Mouse (Mus musculus) bone marrow macrophage, adult 2 months (primary cell): ENCODE results near the gene Cdc26.

Source experiments
- CTCF ChIP-seq: IDR thresholded peaks from 2 replicates; pipeline ENCODE4 v1.5.1; 2012; ENCODE audit warnings: low read depth, mild to moderate bottlenecking, low read length, moderate library complexity
- POLR2A ChIP-seq: IDR thresholded peaks from 2 replicates; pipeline ENCODE4 v1.6.1; 2012; ENCODE audit warnings: mild to moderate bottlenecking, low read depth, low read length, borderline replicate concordance

GRCm38 (mm10) chr4:62369091-62369490, 39.4 kb downstream of the Cdc26 start:
- no peak for TF ChIP-seq CTCF
- no peak for TF ChIP-seq POLR2A
